Mouse (Mus musculus) midbrain, embryonic 16.5 days (tissue): ENCODE measurements around the gene Psme4. TPM values are rescaled to one million over a fixed set of nuclear protein-coding genes. Genes with fewer than 3 reads are reported as not detected.

Experiments used
- ATAC-seq: fragments of 200-750 bp; cut with Nextera tagmentation; 2 replicates; pipeline ENCODE4 v1.8.0; 2017; ENCODE audit warnings: moderate TSS enrichment
- H3K27ac ChIP-seq: fragments of 300-500 bp; sonication (generic); 2 replicates; pipeline ENCODE4 v1.5.1; 2014; ENCODE audit warnings: mild to moderate bottlenecking, low read length, mixed read lengths
- H3K27me3 ChIP-seq: fragments of 300-500 bp; sonication (generic); 2 replicates; pipeline ENCODE4 v1.6.1; 2014; ENCODE audit warnings: low read depth, low read length, mixed read lengths; ENCODE audit not compliant: control insufficient read depth, insufficient read depth
- H3K36me3 ChIP-seq: fragments of 300-500 bp; sonication (generic); 2 replicates; pipeline ENCODE4 v1.6.1; 2014; ENCODE audit warnings: mild to moderate bottlenecking, low read length, moderate library complexity, mixed read lengths; ENCODE audit not compliant: control insufficient read depth, insufficient read depth
- H3K4me1 ChIP-seq: fragments of 300-500 bp; sonication (generic); 2 replicates; pipeline ENCODE4 v1.6.1; 2014; ENCODE audit warnings: mild to moderate bottlenecking, low read length, mixed read lengths; ENCODE audit not compliant: control insufficient read depth, insufficient read depth
- H3K4me2 ChIP-seq: fragments of 300-500 bp; sonication (generic); 2 replicates; pipeline ENCODE4 v1.6.1; 2014; ENCODE audit warnings: mild to moderate bottlenecking, low read length, mixed read lengths
- H3K4me3 ChIP-seq: fragments of 300-500 bp; sonication (generic); 2 replicates; pipeline ENCODE4 v1.5.1; 2014; ENCODE audit warnings: low read depth, mild to moderate bottlenecking, low read length, moderate library complexity, mixed read lengths
- H3K9ac ChIP-seq: fragments of 300-500 bp; sonication (generic); 2 replicates; pipeline ENCODE4 v1.6.1; 2014; ENCODE audit warnings: low read depth, low read length, mixed read lengths
- H3K9me3 ChIP-seq: fragments of 300-500 bp; sonication (generic); replicated peaks from 2 replicates; pipeline ENCODE4 v1.6.1; 2014; ENCODE audit warnings: mild to moderate bottlenecking, low read length, mixed read lengths; ENCODE audit not compliant: control insufficient read depth, poor library complexity, severe bottlenecking
- WGBS: fragments of 180-500 bp; shearing (Covaris S2); extraction: QIAGEN DNeasy Blood & Tissue Kit; methylation state at CpG from one replicate; pipeline ENCODE4 v1.1.7; 2014; 5-methylcytosine and 5-hydroxymethylcytosine counted together
- polyA plus RNA-seq: library from polyadenylated mRNA; unstranded; fragments of >200 nt; fragmentation: Nextera tagmentation; extraction: Ambion mirVana; gene quantifications from 2 replicates; pipeline ENCODE4 v1.2.1, GENCODE M21; 2015

The Psme4 gene
- polyA plus RNA-seq, 1 experiment from 2014 or later, result 12.8 TPM

GRCm38 (mm10) chr11:30777498-30777897, 6.0 kb downstream of the Psme4 start:
- H3K4me3 ChIP-seq, result no peak overlapping the region
- H3K4me2 ChIP-seq, result no peak overlapping the region
- H3K36me3 ChIP-seq, result no peaks in the 10 kb centered on the region
- no peaks in the 10 kb centered on the region for H3K27me3 ChIP-seq
- WGBS, result 85% methylated on average over 4 of the region's 4 CpGs
- no peak for ATAC-seq
- H3K9ac ChIP-seq, result no peak overlapping the region
- H3K27ac ChIP-seq, result no peak overlapping the region
- H3K9me3 ChIP-seq, result no peaks in the 10 kb centered on the region
- H3K4me1 ChIP-seq, result peaks cover 22% of the 10 kb centered on the region

GRCm38 (mm10) chr11:30780893-30781292, 9.4 kb downstream of the Psme4 start:
- Histone ChIP-seq H3K27ac (no peak overlapping the region), H3K4me1 (peaks cover 3% of the 10 kb centered on the region), H3K9me3 (no peaks in the 10 kb centered on the region), H3K4me3 (no peak overlapping the region), H3K9ac (no peak overlapping the region), H3K27me3 (no peaks in the 10 kb centered on the region), H3K36me3 (no peaks in the 10 kb centered on the region), H3K4me2 (no peak overlapping the region)
- no peak for ATAC-seq
- 88% methylated on average over 2 of the region's 2 CpGs for whole genome bisulfite sequencing

GRCm38 (mm10) chr11:30781612-30782011, 10.1 kb downstream of the Psme4 start:
- no peak overlapping the region for H3K9ac ChIP-seq
- ATAC-seq, result no peak
- WGBS, result 64% methylated on average over 1 of the region's 1 CpGs

GRCm38 (mm10) chr11:30785497-30785896, 14.0 kb downstream of the Psme4 start:
- no peaks in the 10 kb centered on the region for H3K27me3 ChIP-seq
- 0 out of 2 replicates have a peak, but pooled peaks have one; percentile 48 for ATAC-seq
- H3K9me3 ChIP-seq, result no peaks in the 10 kb centered on the region
- no peaks in the 10 kb centered on the region for H3K4me1 ChIP-seq
- no peak overlapping the region for H3K27ac ChIP-seq
- no peak overlapping the region for H3K4me2 ChIP-seq
- no peak overlapping the region for H3K4me3 ChIP-seq
- 60% methylated on average over 3 of the region's 3 CpGs for WGBS
- no peak overlapping the region for H3K9ac ChIP-seq
- H3K36me3 ChIP-seq, result no peaks in the 10 kb centered on the region

More at GRCm38 (mm10) chr11:30781612-30782011, 10.1 kb downstream of the Psme4 start:
- peaks cover 3% of the 10 kb centered on the region for H3K4me1 ChIP-seq
- no peaks in the 10 kb centered on the region for H3K36me3 ChIP-seq
- no peaks in the 10 kb centered on the region for H3K27me3 ChIP-seq
- H3K27ac ChIP-seq, result no peak overlapping the region
- no peak overlapping the region for H3K4me3 ChIP-seq
- H3K9me3 ChIP-seq, result no peaks in the 10 kb centered on the region
- H3K4me2 ChIP-seq, result no peak overlapping the region

- ATAC-seq, result no peak
- Histone ChIP-seq H3K9ac (no peak overlapping the region), H3K4me2 (no peak overlapping the region), H3K4me3 (no peak overlapping the region), H3K4me1 (no peaks in the 10 kb centered on the region), H3K27me3 (no peaks in the 10 kb centered on the region), H3K9me3 (no peaks in the 10 kb centered on the region), H3K36me3 (no peaks in the 10 kb centered on the region), H3K27ac (no peak overlapping the region)
- WGBS, result 96% methylated on average over 7 of the region's 7 CpGs
Observed at GRCm38 (mm10) chr11:30786230-30786983, 14.9 kb downstream of the Psme4 start.

- ATAC-seq, result no peak
- no peak overlapping the region for H3K27ac ChIP-seq
- H3K36me3 ChIP-seq, result peaks cover 10% of the 10 kb centered on the region
- 95% methylated on average over 7 of the region's 7 CpGs for WGBS
- H3K4me2 ChIP-seq, result no peak overlapping the region
- no peaks in the 10 kb centered on the region for H3K9me3 ChIP-seq
- no peak overlapping the region for H3K9ac ChIP-seq
- H3K27me3 ChIP-seq, result no peaks in the 10 kb centered on the region
- no peak overlapping the region for H3K4me3 ChIP-seq
- H3K4me1 ChIP-seq, result no peaks in the 10 kb centered on the region
Observed at GRCm38 (mm10) chr11:30792680-30793079, 21.2 kb downstream of the Psme4 start.

GRCm38 (mm10) chr11:30793753-30794152, 22.2 kb downstream of the Psme4 start:
- no peaks in the 10 kb centered on the region for H3K9me3 ChIP-seq
- no peak overlapping the region for H3K27ac ChIP-seq
- H3K4me1 ChIP-seq, result no peaks in the 10 kb centered on the region
- no peak for ATAC-seq
- WGBS, result 95% methylated on average over 1 of the region's 1 CpGs
- H3K9ac ChIP-seq, result no peak overlapping the region
- no peak overlapping the region for H3K4me2 ChIP-seq
- H3K27me3 ChIP-seq, result no peaks in the 10 kb centered on the region
- H3K36me3 ChIP-seq, result peaks cover 10% of the 10 kb centered on the region
- H3K4me3 ChIP-seq, result no peak overlapping the region

GRCm38 (mm10) chr11:30797236-30797635, 25.7 kb downstream of the Psme4 start:
- no peaks in the 10 kb centered on the region for H3K4me1 ChIP-seq
- H3K27me3 ChIP-seq, result no peaks in the 10 kb centered on the region
- no peak overlapping the region for H3K27ac ChIP-seq
- H3K36me3 ChIP-seq, result peaks cover 10% of the 10 kb centered on the region
- ATAC-seq, result no peak
- H3K4me2 ChIP-seq, result no peak overlapping the region
- no peak overlapping the region for H3K4me3 ChIP-seq
- H3K9ac ChIP-seq, result no peak overlapping the region
- no peaks in the 10 kb centered on the region for H3K9me3 ChIP-seq
- WGBS, result 94% methylated on average over 2 of the region's 2 CpGs

GRCm38 (mm10) chr11:30799496-30799895, 28.0 kb downstream of the Psme4 start:
- WGBS, result 84% methylated on average over 1 of the region's 1 CpGs
- H3K27ac ChIP-seq, result no peak overlapping the region
- no peak overlapping the region for H3K4me3 ChIP-seq
- no peaks in the 10 kb centered on the region for H3K4me1 ChIP-seq
- no peaks in the 10 kb centered on the region for H3K9me3 ChIP-seq
- H3K36me3 ChIP-seq, result no peaks in the 10 kb centered on the region
- H3K27me3 ChIP-seq, result no peaks in the 10 kb centered on the region
- ATAC-seq, result no peak
- H3K4me2 ChIP-seq, result no peak overlapping the region
- no peak overlapping the region for H3K9ac ChIP-seq
